Mouse (Mus musculus) gastrocnemius, postnatal 10 days (tissue): Measurements from ENCODE around the gene Pex5l. TPM values are rescaled to one million over a fixed set of nuclear protein-coding genes. Genes with fewer than 3 reads are reported as not detected.

ENCODE experiments used
- DNase-seq: peaks from one replicate; pipeline ENCODE4 v3.0.0; 2021; ENCODE audit warnings: mixed read lengths
- total RNA-seq, 2 experiments: library from RNA; stranded (reverse); gene quantifications; 2 replicates each; pipeline ENCODE4 v1.2.3; 2021

Gene Pex5l
- total RNA-seq, 2 experiments from 2014 or later = 1.0 to 1.3 TPM

DNA sequence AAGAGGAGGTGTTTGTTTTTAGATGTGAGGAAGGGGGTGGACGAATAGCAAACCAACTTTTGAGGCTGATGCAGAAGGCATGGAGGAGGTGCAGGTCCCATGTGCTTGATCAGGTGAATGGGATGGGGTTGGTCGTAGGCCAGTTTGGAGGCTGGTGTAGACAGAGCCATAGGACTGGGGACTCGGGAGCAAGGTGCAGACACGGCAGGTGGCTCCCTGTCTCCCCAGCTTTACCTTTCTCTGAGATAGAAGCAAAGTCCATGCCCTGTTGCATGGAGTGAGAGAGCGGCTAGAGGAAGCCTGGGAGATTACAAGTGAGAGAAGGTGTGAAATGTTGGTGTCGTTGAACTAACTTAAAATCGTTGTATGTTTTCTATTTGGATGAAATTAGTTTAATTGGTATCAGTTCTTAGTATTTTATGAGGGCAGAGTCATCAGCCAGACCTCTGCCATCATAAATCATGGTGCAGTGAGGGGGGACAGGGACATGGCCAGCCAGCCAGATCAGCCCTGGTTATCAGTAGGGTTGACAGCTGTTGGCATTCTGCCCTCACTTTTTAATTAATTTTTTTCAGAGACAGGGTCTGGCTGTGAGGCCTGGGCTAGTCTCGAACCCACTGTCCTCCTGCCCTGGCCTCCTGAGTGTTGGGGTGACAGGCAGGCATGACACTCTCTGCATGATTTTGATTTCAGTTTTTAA, 203.1 kb downstream of the Pex5l start:
- no peak for DNase-seq

DNA sequence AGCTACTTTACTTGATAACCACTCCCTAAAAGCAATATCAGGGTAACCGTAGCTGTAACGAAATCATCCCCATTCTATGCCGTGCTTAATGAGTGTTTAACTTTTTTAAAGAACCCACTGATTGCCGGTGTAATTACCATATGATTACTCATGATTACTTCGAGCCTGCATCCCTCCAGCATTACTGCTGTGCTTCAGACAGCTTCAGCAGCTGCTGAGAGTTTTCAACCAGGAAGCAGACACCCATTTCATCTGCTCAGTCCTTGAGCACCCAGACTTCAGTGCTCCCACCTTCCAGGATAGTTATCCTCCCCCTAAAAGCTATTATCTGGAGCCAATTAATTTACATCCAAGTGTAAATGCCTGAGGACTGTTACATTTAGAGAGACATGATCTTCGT, 218.9 kb downstream of the Pex5l start:
- DNase-seq = no peak

DNA sequence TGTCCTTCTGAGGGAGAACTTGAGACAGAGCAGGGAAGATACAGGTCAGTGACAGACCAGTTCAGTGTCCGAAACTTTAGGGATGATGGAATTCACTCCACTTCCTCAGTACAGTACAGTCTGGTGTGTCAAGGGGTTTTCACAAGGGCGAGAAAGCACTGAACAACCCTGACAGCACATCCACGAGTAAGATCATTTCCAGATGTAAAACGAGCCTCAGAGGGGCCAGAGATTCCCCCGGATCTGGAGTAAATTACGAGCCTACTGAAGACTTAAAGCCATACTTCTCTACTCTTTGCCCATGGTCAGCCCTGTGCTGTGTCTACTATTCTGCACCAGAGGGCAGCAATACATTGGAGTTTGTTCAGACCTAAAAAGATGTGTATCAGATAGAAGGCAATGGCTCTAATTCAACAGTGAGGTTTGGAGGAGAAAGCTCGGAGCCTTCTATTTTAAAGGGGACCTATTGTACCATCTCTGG, 232.9 kb downstream of the Pex5l start:
- DNase-seq = no peak

DNA sequence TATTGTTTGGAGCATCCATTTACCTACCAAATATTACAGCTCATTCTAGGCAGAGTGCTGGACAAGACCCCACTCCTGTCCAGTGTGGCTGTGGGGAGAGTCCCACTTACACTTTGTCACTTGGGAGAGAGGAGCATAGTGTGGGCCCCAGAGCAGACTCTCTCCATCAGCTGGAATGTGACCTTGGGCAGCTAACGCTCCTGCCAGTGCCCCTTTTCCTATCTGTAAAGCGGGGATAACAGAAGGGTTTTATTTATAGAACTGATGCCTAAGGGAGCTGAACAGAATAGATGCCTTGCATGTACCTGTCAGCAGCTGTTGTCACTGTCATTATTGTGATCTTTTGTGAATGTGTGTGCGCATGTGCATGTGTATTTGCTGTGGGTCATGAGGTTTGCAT, 234.6 kb downstream of the Pex5l start:
- no peak for DNase-seq

DNA sequence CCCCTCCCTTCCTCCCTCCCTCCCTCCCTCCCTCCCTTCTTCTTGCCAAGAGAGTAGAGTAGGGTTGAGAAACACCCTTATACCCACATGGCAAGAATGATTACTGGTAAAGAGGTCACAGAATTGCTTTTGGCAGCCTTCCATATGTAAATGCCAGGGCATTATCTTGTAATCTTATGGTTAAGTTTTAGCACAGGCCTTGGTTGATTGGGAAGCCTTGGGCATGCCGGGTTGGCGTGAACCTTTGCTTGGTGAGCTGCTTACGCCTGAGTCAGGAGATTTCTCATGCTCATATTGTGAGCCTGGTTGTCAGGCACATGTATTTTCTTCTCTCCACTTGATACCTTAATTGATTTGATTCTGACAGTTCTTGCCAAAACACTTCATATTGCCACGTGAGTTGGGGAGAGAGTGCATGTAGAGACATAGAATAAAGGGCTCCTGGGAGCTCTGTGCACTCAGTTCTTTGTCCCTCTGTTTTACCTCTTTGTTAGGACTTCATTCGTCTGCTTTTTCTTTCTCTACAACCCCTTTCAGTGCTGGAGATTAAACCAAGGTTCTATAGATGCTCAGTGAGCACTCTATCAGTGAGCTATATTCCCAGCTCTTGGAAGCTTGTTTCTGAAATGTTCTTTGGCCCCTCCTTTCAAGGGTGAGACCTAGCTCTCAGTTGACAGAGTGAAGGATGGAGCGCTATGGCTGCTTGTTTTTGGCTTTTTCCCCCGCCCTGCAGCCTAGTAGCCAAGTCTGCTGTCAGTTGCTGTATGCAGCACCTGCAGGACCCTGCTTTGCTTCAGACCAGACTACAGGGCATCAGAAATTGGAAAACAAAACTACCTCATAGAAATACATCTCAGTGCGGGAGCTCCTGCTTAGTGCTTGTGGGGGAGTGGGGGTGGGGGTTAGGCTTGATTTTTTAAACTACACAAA, 236.9 kb downstream of the Pex5l start:
- DNase-seq = no peak

DNA sequence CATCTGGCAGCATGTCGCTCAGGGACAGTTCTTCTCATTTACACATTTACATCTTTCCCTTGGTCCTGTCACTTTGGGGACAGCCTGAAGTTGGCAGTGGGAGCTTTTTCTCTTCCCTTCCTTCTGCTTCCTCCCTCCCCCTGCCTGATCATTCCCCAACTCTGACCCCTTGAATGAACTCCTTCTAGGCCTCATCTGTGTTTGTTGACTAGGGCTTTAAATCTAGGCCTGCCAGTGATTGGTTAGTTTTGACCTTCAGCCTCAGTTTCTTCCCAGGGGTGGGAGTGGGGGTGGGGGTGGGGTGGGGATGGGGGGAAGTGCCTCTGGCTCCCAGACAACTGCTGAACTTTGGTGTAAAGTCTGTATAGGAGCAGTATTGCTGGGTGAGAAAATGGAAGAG, 238.4 kb downstream of the Pex5l start:
- no peak for DNase-seq

DNA sequence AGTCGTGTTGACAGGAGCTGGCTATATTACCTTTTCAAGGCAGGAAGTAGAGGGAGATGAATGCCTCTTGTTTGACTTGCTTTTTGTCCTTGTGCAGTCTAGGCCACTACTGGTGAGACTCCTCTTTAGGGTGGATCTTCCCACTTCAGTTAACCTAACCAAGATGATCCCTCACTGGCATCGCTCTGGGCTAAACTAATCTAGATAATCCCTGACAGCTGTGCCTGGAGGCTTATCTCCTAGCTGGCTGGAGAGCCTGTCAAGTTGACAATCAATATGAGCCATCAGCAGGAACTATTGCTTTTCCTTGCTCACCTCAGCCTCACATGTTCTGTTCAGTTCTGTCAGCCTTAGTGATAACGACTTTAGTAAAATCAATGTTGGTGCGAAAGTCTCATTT, 239.6 kb downstream of the Pex5l start:
- DNase-seq = no peak
